Mouse (Mus musculus) MEL (cell line): Measurements from ENCODE around the gene Tom1l2. TPM values are rescaled to one million over a fixed set of nuclear protein-coding genes. Genes with fewer than 3 reads are reported as not detected.

Source experiments
- DNase-seq: peaks from one replicate; pipeline ENCODE4 v3.0.0; 2011; ENCODE audit warnings: low read depth, low spot score
- H3K27ac ChIP-seq: 2 replicates; pipeline ENCODE4 v1.5.1; 2012; ENCODE audit warnings: low read depth, mild to moderate bottlenecking, control low read depth, low read length, moderate library complexity; ENCODE audit not compliant: control insufficient read depth
- H3K27me3 ChIP-seq, 2 experiments: fragments of 150-350 bp in 1 of 2; sonication (generic) in 1 of 2; 2 replicates each; pipeline ENCODE4 v1.6.1; 2012; ENCODE audit warnings: low read length in 2 of 2, mild to moderate bottlenecking in 2 of 2, improper control_type of control experiment in 1 of 2, moderate library complexity in 1 of 2; ENCODE audit not compliant: insufficient read depth in 2 of 2, control insufficient read depth in 1 of 2
- H3K36me3 ChIP-seq, 2 experiments: 2 replicates each; pipeline ENCODE4 v1.6.1; 2012 to 2014; ENCODE audit warnings: low read length in 2 of 2, improper control_type of control experiment in 1 of 2, inconsistent platforms in 1 of 2, mild to moderate bottlenecking in 1 of 2; ENCODE audit not compliant: insufficient read depth in 2 of 2, control insufficient read depth in 1 of 2
- H3K4me1 ChIP-seq, 2 experiments: fragments of 150-350 bp in 1 of 2; sonication (generic) in 1 of 2; 2 replicates each; pipeline ENCODE4 v1.6.1; 2012; ENCODE audit warnings: low read length in 2 of 2, improper control_type of control experiment in 1 of 2, mild to moderate bottlenecking in 1 of 2; ENCODE audit not compliant: insufficient read depth in 2 of 2, control insufficient read depth in 1 of 2
- H3K4me3 ChIP-seq, 2 experiments: fragments of 150-350 bp in 1 of 2; sonication (generic) in 1 of 2; 2 replicates each; pipeline ENCODE4 v1.5.1; 2012; ENCODE audit warnings: low read depth in 2 of 2, low read length in 2 of 2, mild to moderate bottlenecking in 2 of 2, moderate library complexity in 2 of 2, control low read depth in 1 of 2, improper control_type of control experiment in 1 of 2; ENCODE audit not compliant: control insufficient read depth in 1 of 2, insufficient read depth in 1 of 2
- H3K79me2 ChIP-seq: 2 replicates; pipeline ENCODE4 v1.6.1; 2012; ENCODE audit warnings: mild to moderate bottlenecking, low read length, moderate library complexity; ENCODE audit not compliant: control insufficient read depth, poor library complexity, insufficient read depth
- H3K9ac ChIP-seq: 2 replicates; pipeline ENCODE4 v1.6.1; 2012; ENCODE audit warnings: low read depth, mild to moderate bottlenecking, control low read depth, low read length, moderate library complexity; ENCODE audit not compliant: control insufficient read depth, poor library complexity, severe bottlenecking
- H3K9me3 ChIP-seq: fragments of 150-350 bp; sonication (generic); replicated peaks from 2 replicates; pipeline ENCODE4 v1.6.1; 2012; ENCODE audit warnings: mild to moderate bottlenecking, low read length, improper control_type of control experiment, moderate library complexity; ENCODE audit not compliant: insufficient read depth
- ELF1 ChIP-seq: IDR thresholded peaks from 2 replicates; pipeline ENCODE4 v1.6.1; 2014; ENCODE audit warnings: low read depth, mild to moderate bottlenecking, inconsistent platforms, low read length, improper control_type of control experiment, moderate library complexity
- EP300 ChIP-seq, 2 experiments: IDR thresholded peaks; 2 replicates each; pipeline ENCODE4 v1.6.1; 2011; ENCODE audit warnings: improper control_type of control experiment in 2 of 2, low read length in 2 of 2, low read depth in 1 of 2, mild to moderate bottlenecking in 1 of 2
- ETS1 ChIP-seq: IDR thresholded peaks from 2 replicates; pipeline ENCODE4 v1.6.1; 2012; ENCODE audit warnings: low read depth, mild to moderate bottlenecking, inconsistent platforms, low read length, improper control_type of control experiment, moderate library complexity
- GABPA ChIP-seq: IDR thresholded peaks from 2 replicates; pipeline ENCODE4 v1.6.1; 2012; ENCODE audit warnings: low read depth, mild to moderate bottlenecking, inconsistent platforms, low read length, improper control_type of control experiment, moderate library complexity
- MEF2A ChIP-seq: IDR thresholded peaks from 2 replicates; pipeline ENCODE4 v1.6.1; 2014; ENCODE audit warnings: low read depth, mild to moderate bottlenecking, inconsistent platforms, low read length, improper control_type of control experiment; ENCODE audit not compliant: poor library complexity, insufficient replicate concordance, severe bottlenecking; ENCODE audit errors: extremely low read depth
- MYB ChIP-seq: IDR thresholded peaks from 2 replicates; pipeline ENCODE4 v1.6.1; 2011; ENCODE audit warnings: mild to moderate bottlenecking, low read depth, low read length, improper control_type of control experiment
- NELFE ChIP-seq: IDR thresholded peaks from 2 replicates; pipeline ENCODE4 v1.6.1; 2011; ENCODE audit warnings: low read depth, low read length, improper control_type of control experiment
- RCOR1 ChIP-seq: IDR thresholded peaks from 2 replicates; pipeline ENCODE4 v1.6.1; 2012; ENCODE audit warnings: low read depth, mild to moderate bottlenecking, inconsistent platforms, low read length, improper control_type of control experiment
- SMC3 ChIP-seq: IDR thresholded peaks from 2 replicates; pipeline ENCODE4 v1.6.1; 2011; ENCODE audit warnings: low read depth, low read length, improper control_type of control experiment
- TAL1 ChIP-seq: IDR thresholded peaks from 2 replicates; pipeline ENCODE4 v1.6.1; 2012; ENCODE audit warnings: mild to moderate bottlenecking, inconsistent platforms, low read length, moderate library complexity, mixed read lengths
- USF1 ChIP-seq: IDR thresholded peaks from 2 replicates; pipeline ENCODE4 v1.6.1; 2014; ENCODE audit warnings: low read depth, mild to moderate bottlenecking, inconsistent platforms, low read length, improper control_type of control experiment, moderate library complexity
- ZC3H11A ChIP-seq: IDR thresholded peaks from 2 replicates; pipeline ENCODE4 v1.6.1; 2012; ENCODE audit warnings: low read depth, mild to moderate bottlenecking, inconsistent platforms, low read length, improper control_type of control experiment
- ZMIZ1 ChIP-seq: IDR thresholded peaks from 2 replicates; pipeline ENCODE4 v1.6.1; 2012; ENCODE audit warnings: low read depth, mild to moderate bottlenecking, inconsistent platforms, low read length, improper control_type of control experiment, moderate library complexity
- ZNF384 ChIP-seq: IDR thresholded peaks from 2 replicates; pipeline ENCODE4 v1.6.1; 2012; ENCODE audit warnings: low read depth, mild to moderate bottlenecking, inconsistent platforms, low read length, improper control_type of control experiment
- polyA plus RNA-seq, 2 experiments: library from polyadenylated mRNA; stranded (reverse) in 1 of 2; unstranded in 1 of 2; fragments of >175 nt in 1 of 2; fragments of >200 nt in 1 of 2; gene quantifications; 2 replicates each; pipeline versions ENCODE4 v1.2.1 to v1.2.4; 2012; ENCODE audit warnings: low replicate concordance in 2 of 2, low read depth in 1 of 2; ENCODE audit not compliant: insufficient read length in 2 of 2, insufficient read depth in 1 of 2, missing spikeins in 1 of 2
- total RNA-seq: library from RNA; depleted of rRNA; stranded (reverse); fragments of 300-350 nt; gene quantifications from 2 replicates; pipeline ENCODE4 v1.2.3, GENCODE M21; 2012

Gene Tom1l2
- total and polyA plus RNA-seq, 3 experiments = 6.8 to 12.2 TPM; not detected in 1

DNA sequence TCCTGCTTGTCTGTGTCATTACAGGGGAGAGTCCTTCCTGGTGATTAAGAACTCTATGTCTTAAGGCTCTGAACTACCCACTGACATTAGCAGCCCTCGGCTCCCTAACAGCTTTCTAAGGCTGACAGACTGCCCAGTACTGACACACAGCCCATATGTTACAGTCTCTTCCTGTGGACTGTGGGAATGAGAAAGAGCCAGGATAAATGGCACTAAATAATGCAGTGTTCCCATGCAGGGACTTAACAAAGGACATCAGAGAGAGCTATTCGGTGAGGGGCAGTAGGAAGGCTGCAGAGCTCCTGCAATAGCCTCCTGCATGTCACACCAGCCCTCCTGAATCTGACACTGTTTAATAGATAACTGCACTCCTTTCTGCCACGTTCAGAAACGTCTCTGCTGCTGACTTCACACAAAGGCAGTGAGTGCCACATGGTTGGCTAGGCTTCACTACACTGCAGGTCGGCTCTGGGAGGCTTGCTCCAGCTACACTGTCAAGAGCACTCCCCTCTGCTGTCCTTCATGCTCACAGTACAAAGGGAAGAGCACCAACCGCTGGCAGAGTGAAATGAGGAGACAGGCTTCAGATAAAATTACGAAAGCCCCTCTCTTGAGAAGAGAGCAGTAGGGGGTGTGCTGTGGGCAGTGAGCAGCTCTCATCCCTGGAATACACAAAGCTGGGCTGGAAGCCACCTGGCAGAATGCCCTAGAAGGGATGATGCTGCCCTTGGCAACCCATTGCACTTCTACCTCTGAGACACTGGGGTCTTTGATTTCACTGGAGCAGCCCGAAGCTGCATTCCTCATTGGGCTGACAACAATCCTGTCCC, 41.5 kb downstream of the Tom1l2 start:
- no peaks in the 10 kb centered on the region for H3K4me1 ChIP-seq
- no peaks in the 10 kb centered on the region for H3K36me3 ChIP-seq
- H3K79me2 ChIP-seq = no peaks in the 10 kb centered on the region
- no peak overlapping the region for H3K27ac ChIP-seq
- no peak for DNase-seq
- no peak overlapping the region for H3K9ac ChIP-seq
- no peaks in the 10 kb centered on the region for H3K27me3 ChIP-seq
- TF ChIP-seq ZC3H11A (no peak), RCOR1 (no peak), ELF1 (no peak), MEF2A (no peak), NELFE (no peak), TAL1 (no peak), ZMIZ1 (no peak)
- H3K4me3 ChIP-seq = no peak overlapping the region
- H3K9me3 ChIP-seq = no peaks in the 10 kb centered on the region

DNA sequence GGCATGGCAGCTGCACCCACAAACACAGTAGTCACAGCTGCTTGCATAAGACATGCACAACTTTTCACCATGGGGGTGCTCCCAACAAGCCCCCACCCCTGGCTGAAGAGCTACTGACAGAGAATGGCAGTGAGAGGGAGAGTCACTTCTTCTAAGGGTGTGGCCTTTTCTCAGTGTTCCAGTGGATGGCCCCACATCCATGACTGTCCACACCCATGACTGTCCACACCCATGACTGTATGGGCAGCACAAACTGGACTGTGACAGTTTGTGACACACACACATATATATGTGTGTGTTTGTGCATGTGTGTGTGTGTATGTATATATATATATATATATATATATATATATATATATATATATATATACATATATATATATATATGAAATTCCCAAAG, 42.8 kb downstream of the Tom1l2 start:
- Histone ChIP-seq H3K79me2 (no peaks in the 10 kb centered on the region), H3K9me3 (no peaks in the 10 kb centered on the region), H3K27me3 (no peaks in the 10 kb centered on the region), H3K36me3 (no peaks in the 10 kb centered on the region), H3K27ac (no peak overlapping the region), H3K4me3 (no peak overlapping the region), H3K4me1 (no peaks in the 10 kb centered on the region), H3K9ac (no peak overlapping the region)
- TF ChIP-seq GABPA (no peak), NELFE (no peak), SMC3 (no peak), EP300 (IDR thresholded peaks at IDR 0.05; ENCODE audit: low read depth in 1 of 2, low read length in 2 of 2) (no peak), ZNF384 (no peak), ETS1 (no peak), USF1 (no peak), ELF1 (no peak), MYB (no peak)
- no peak for DNase-seq
